Mouse (Mus musculus): Measurements from ENCODE around the gene Lrrk1.
A peak's percentile ranks its signal among the peaks of the same experiment; 100 is the strongest.

Lrrk1 gene

GRCm38 (mm10) chr7:66384213-66384612 lies 3.9 kb downstream of the Lrrk1 start:
- DNase-seq: no peak

- DNase-seq: no peak
These were observed 11.6 kb downstream of the Lrrk1 start for GRCm38 (mm10) chr7:66376560-66376959.

GRCm38 (mm10) chr7:66375736-66376135 lies 12.4 kb downstream of the Lrrk1 start:
- no peak for DNase-seq

GRCm38 (mm10) chr7:66373391-66373790 lies 14.8 kb downstream of the Lrrk1 start:
- no peak for DNase-seq

- no peak for DNase-seq
These were observed 17.2 kb downstream of the Lrrk1 start for GRCm38 (mm10) chr7:66370970-66371369.

GRCm38 (mm10) chr7:66369934-66370445 lies 18.2 kb downstream of the Lrrk1 start:
- no peak for DNase-seq

- no peak for DNase-seq
These were observed 18.8 kb downstream of the Lrrk1 start for GRCm38 (mm10) chr7:66369071-66369933.

GRCm38 (mm10) chr7:66365904-66366303 lies 22.2 kb downstream of the Lrrk1 start, which contains the start of gene Gm10974:
Gene Gm10974, plus strand, starts transcription at chr7:66365905.
- DNase-seq: peak; percentile 68

GRCm38 (mm10) chr7:66365411-66365810 lies 22.7 kb downstream of the Lrrk1 start:
- DNase-seq: no peak

GRCm38 (mm10) chr7:66364491-66364890 lies 23.7 kb downstream of the Lrrk1 start:
- DNase-seq: no peak

- DNase-seq: no peak
These were observed 29.1 kb downstream of the Lrrk1 start for GRCm38 (mm10) chr7:66359044-66359443.

GRCm38 (mm10) chr7:66358461-66358860 lies 29.7 kb downstream of the Lrrk1 start:
- DNase-seq: no peak

- DNase-seq: no peak
These were observed 32.2 kb downstream of the Lrrk1 start for GRCm38 (mm10) chr7:66355791-66356522.

- no peak for DNase-seq
These were observed 33.2 kb downstream of the Lrrk1 start for GRCm38 (mm10) chr7:66354911-66355310.

GRCm38 (mm10) chr7:66351074-66351473 lies 37.1 kb downstream of the Lrrk1 start:
- no peak for DNase-seq

GRCm38 (mm10) chr7:66349670-66350069 lies 38.5 kb downstream of the Lrrk1 start:
- DNase-seq: no peak

GRCm38 (mm10) chr7:66348588-66348987 lies 39.6 kb downstream of the Lrrk1 start:
- DNase-seq: no peak

GRCm38 (mm10) chr7:66346959-66347663 lies 41.0 kb downstream of the Lrrk1 start:
- DNase-seq: peak; percentile 32

GRCm38 (mm10) chr7:66343307-66343706 lies 44.8 kb downstream of the Lrrk1 start:
- no peak for DNase-seq

GRCm38 (mm10) chr7:66342831-66343230 lies 45.3 kb downstream of the Lrrk1 start:
- peak; percentile 53 for DNase-seq

GRCm38 (mm10) chr7:66342323-66342722 lies 45.8 kb downstream of the Lrrk1 start:
- DNase-seq: peak; percentile 78

GRCm38 (mm10) chr7:66340044-66340443 lies 48.1 kb downstream of the Lrrk1 start:
- no peak for DNase-seq

GRCm38 (mm10) chr7:66339625-66340024 lies 48.5 kb downstream of the Lrrk1 start:
- DNase-seq: peak; percentile 18
